Mouse (Mus musculus) midbrain, embryonic 14.5 days (tissue): ENCODE data around the gene Tshb. TPM values are rescaled to one million over a fixed set of nuclear protein-coding genes. Genes with fewer than 3 reads are reported as not detected.

Experiments
- polyA plus RNA-seq: library from polyadenylated mRNA; unstranded; fragments of >200 nt; fragmentation: Nextera tagmentation; extraction: Ambion mirVana; gene quantifications from 2 replicates; pipeline ENCODE4 v1.2.1, GENCODE M21; 2014

Tshb gene
- polyA plus RNA-seq, 1 experiment from 2014 or later, result 0.32 TPM

Other genes with a start within 250 kb of the Tshb start
- 10.4 and 10.5 TPM in 2 replicates for gene Tspan2, start 48.2 kb downstream of the Tshb start, polyA plus RNA-seq
- gene Sycp1, start 153.4 kb upstream of the Tshb start, polyA plus RNA-seq, result not detected in 2 replicates
- 0.07 TPM in 2 replicates for gene Nr1h5, start 181.4 kb upstream of the Tshb start, polyA plus RNA-seq
- gene Sike1, start 213.0 kb upstream of the Tshb start, polyA plus RNA-seq, result 59.0 and 59.8 TPM in 2 replicates
- gene Csde1, start 237.7 kb upstream of the Tshb start, polyA plus RNA-seq, result 416 and 554 TPM in 2 replicates